Mouse (Mus musculus): ENCODE measurements around the gene Pmvk. TPM values are rescaled to one million over a fixed set of nuclear protein-coding genes. Genes with fewer than 3 reads are reported as not detected.

Gene Pmvk
- total and polyA plus RNA-seq, 3 experiments: 53.6 to 75.7 TPM; not detected in 1

DNA sequence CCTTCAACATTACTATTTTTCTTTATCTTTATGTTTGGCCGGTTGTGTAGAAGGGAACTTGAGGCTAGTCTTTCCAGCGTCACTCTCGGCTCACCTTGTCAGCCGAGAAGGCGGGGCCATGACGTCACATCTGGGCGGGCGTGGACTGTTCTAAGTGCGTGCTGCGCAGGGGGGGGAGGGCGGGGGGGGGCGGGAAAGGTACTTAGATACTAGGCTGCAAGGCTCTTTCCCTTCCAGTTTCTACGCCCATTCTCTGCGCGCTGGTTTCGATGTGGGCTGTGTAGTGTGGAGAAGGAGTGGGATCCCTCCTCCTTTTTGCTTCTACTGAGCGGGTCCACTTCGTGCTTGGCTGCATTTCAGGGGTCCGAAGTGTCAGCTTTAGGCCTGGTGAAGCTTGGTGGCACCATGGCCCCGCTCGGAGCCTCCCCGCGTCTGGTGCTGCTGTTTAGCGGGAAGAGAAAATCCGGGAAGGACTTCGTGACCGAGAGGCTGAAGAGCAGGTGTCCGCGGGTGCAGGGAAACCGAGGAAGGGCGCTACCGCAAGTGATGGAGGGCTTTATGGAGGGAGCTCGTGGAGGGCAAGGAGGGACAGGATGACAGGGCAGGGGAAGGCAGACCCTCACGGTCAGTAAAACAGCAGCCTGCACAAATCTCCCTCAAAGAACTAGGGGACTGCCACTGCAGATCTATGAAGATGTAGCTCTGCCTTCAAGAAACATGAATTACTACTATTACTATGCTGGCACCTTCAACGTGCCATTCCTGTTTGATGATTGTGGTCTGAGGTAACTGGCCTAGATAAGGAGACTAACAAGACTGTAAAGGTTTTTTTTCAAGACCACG lies 4.8 kb downstream of the Pmvk start (continued):
- TF ChIP-seq TCF12 (IDR thresholded peaks at IDR 0.05; ENCODE audit: low read depth, low read length): peak; percentile 49; the same call in 1 of the 2 replicates
- TF ChIP-seq MYB (IDR thresholded peaks at IDR 0.05; ENCODE audit: low read depth, low read length): no peak
- no peak for TF ChIP-seq MYC (IDR thresholded peaks at IDR 0.05; ENCODE audit: low read depth, low read length)
- TF ChIP-seq UBTF (IDR thresholded peaks at IDR 0.05; ENCODE audit: borderline replicate concordance, insufficient read depth, low read depth, low read length): no peak

DNA sequence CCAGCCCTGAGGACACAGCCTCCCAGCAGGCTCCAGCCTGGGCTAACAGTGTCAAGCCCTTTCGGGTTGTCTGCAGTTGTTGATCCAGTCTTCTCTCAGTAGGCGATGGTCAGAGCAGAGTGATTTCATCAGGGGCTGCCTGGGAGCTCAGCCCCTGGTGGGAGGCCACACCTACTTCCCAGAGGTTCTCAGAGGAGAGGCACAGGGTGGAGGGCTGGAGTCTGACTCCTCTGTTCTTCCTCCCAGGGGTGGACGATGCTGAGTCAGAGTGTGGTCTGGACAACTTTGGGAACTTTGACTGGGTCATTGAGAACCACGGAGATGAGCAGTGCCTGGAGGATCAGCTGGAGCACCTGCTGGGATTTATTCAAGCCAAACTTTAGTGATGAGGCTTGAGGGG lies 13.9 kb downstream of the Pmvk start:
- no peaks in the 10 kb centered on the region for H3K9me3 ChIP-seq (replicated peaks; ENCODE audit: insufficient read depth, low read length)
- H3K79me2 ChIP-seq (ENCODE audit: control insufficient read depth, insufficient read depth, low read length, poor library complexity): no peaks in the 10 kb centered on the region
- H3K27me3 ChIP-seq (ENCODE audit: control insufficient read depth in 1 of 2, insufficient read depth in 2 of 2, low read length in 2 of 2): no peaks in the 10 kb centered on the region
- H3K4me3 ChIP-seq (ENCODE audit: control insufficient read depth in 1 of 2, insufficient read depth in 1 of 2, low read depth in 2 of 2, low read length in 2 of 2): no peak overlapping the region
- no peak overlapping the region for H3K27ac ChIP-seq (ENCODE audit: control insufficient read depth, low read depth, low read length)
- H3K9ac ChIP-seq (ENCODE audit: control insufficient read depth, low read depth, low read length, poor library complexity, severe bottlenecking): no peak overlapping the region
- no peak for DNase-seq (ENCODE audit: low read depth, low spot score)
- peaks cover 0 to 8% of the 10 kb centered on the region in 2 experiments; a peak in 2 of 4 replicates for H3K4me1 ChIP-seq (ENCODE audit: control insufficient read depth in 1 of 2, insufficient read depth in 2 of 2, low read length in 2 of 2)
- H3K36me3 ChIP-seq (ENCODE audit: control insufficient read depth in 1 of 2, insufficient read depth in 2 of 2, low read length in 2 of 2): peaks cover 0 to 3% of the 10 kb centered on the region in 2 experiments; a peak in 1 of 4 replicates
- no peak for TF ChIP-seq ZMIZ1 (IDR thresholded peaks at IDR 0.05; ENCODE audit: low read depth, low read length)
- no peak for TF ChIP-seq ETS1 (IDR thresholded peaks at IDR 0.05; ENCODE audit: low read depth, low read length)
- TF ChIP-seq BHLHE40 (IDR thresholded peaks at IDR 0.05; ENCODE audit: borderline replicate concordance, low read depth, low read length): no peak
- no peak for TF ChIP-seq MYB (IDR thresholded peaks at IDR 0.05; ENCODE audit: low read depth, low read length)

DNA sequence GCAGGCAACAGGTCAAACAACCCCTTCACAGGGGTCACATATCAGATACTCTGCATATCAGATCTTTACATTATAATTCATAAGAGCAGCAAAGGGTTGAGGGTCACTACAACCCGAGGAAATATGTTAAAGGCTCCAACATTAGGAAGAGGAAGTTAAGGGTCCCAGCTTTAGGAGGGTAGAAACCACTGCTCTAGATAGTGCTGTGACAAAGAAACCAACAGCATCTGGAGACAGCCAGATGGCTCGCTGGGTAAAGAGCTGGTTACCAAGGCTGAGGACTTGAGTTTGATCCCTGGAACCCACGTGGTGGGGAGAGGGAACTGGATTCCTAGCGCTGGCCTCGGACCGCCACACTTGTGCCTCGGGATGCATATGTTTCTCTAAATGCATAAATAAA lies 17.9 kb downstream of the Pmvk start:
- H3K4me1 ChIP-seq (ENCODE audit: control insufficient read depth in 1 of 2, insufficient read depth in 2 of 2, low read length in 2 of 2): peaks cover 0 to 8% of the 10 kb centered on the region in 2 experiments; a peak in 2 of 4 replicates
- H3K36me3 ChIP-seq (ENCODE audit: control insufficient read depth in 1 of 2, insufficient read depth in 2 of 2, low read length in 2 of 2): peaks cover 0 to 3% of the 10 kb centered on the region in 2 experiments; a peak in 1 of 4 replicates
- H3K9ac ChIP-seq (ENCODE audit: control insufficient read depth, low read depth, low read length, poor library complexity, severe bottlenecking): no peak overlapping the region
- no peak overlapping the region for H3K4me3 ChIP-seq (ENCODE audit: control insufficient read depth in 1 of 2, insufficient read depth in 1 of 2, low read depth in 2 of 2, low read length in 2 of 2)
- peak; percentile 79 for DNase-seq (ENCODE audit: low read depth, low spot score)
- TF ChIP-seq RAD21 (IDR thresholded peaks at IDR 0.05; ENCODE audit: low read depth, low read length) (no peak), EP300 (IDR thresholded peaks at IDR 0.05; ENCODE audit: low read depth in 1 of 2, low read length in 2 of 2) (peak; percentile 19 to 28; a peak in 2 of 4 replicates), MYC (IDR thresholded peaks at IDR 0.05; ENCODE audit: low read depth, low read length) (0 out of 2 replicates have a peak, but pooled peaks have one; percentile 26), USF2 (IDR thresholded peaks at IDR 0.05; ENCODE audit: borderline replicate concordance in 1 of 2, insufficient read depth in 1 of 2, low read depth in 1 of 2, low read length in 2 of 2) (no peak), TBP (IDR thresholded peaks at IDR 0.05; ENCODE audit: low read depth, low read length) (peak; percentile 91), ZMIZ1 (IDR thresholded peaks at IDR 0.05; ENCODE audit: low read depth, low read length) (no peak), ETS1 (IDR thresholded peaks at IDR 0.05; ENCODE audit: low read depth, low read length) (no peak), RCOR1 (IDR thresholded peaks at IDR 0.05; ENCODE audit: low read depth, low read length) (peak; percentile 41; the same call in 1 of the 2 replicates), BHLHE40 (IDR thresholded peaks at IDR 0.05; ENCODE audit: borderline replicate concordance, low read depth, low read length) (no peak)
- H3K27ac ChIP-seq (ENCODE audit: control insufficient read depth, low read depth, low read length): no peak overlapping the region
- H3K79me2 ChIP-seq (ENCODE audit: control insufficient read depth, insufficient read depth, low read length, poor library complexity): no peaks in the 10 kb centered on the region
- no peaks in the 10 kb centered on the region for H3K9me3 ChIP-seq (replicated peaks; ENCODE audit: insufficient read depth, low read length)
- no peaks in the 10 kb centered on the region for H3K27me3 ChIP-seq (ENCODE audit: control insufficient read depth in 1 of 2, insufficient read depth in 2 of 2, low read length in 2 of 2)

Measured in MEL (cell line).